Mouse (Mus musculus): ENCODE results near the gene Tbc1d22a.

DNA sequence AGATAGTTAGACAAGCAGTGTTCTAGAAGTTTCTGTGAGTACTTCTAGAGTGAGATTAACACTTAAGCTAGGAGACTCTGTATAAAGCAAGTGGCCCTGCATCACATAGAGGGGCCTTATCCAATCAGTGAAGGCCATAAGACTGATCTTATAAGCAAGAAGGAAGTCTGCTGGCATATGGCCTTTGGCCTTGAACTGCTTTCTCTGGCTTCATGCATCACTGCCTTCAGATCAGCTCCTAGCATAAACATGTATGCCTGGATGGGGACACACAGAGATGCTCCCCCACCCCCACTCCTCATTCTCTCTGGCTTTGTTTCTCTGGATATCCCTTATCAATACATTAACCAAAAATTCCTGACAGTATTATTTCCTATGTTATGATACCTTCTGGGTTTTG is 218.5 kb downstream of the Tbc1d22a start:
- TF ChIP-seq POLR2A (IDR thresholded peaks at IDR 0.05; ENCODE audit: borderline replicate concordance, extremely low read depth, low read depth, low read length) (no peak), CTCF (IDR thresholded peaks at IDR 0.05; ENCODE audit: insufficient read depth, low read length) (no peak)
